Mouse (Mus musculus) liver, embryonic 11.5 days (tissue): Measurements from ENCODE around the gene Ankrd13b. TPM values are rescaled to one million over a fixed set of nuclear protein-coding genes. Genes with fewer than 3 reads are reported as not detected.

Experiments used
- polyA plus RNA-seq: library from polyadenylated mRNA; unstranded; fragments of >200 nt; fragmentation: Nextera tagmentation; extraction: Ambion mirVana; gene quantifications from 2 replicates; pipeline ENCODE4 v1.2.1, GENCODE M21; 2014

The Ankrd13b gene
- polyA plus RNA-seq, 1 experiment from 2014 or later: 5.6 TPM

Other genes with a start within 250 kb of the Ankrd13b start
- gene Coro6, start 27.3 kb downstream of the Ankrd13b start, polyA plus RNA-seq: 0.35 and 0.40 TPM in 2 replicates
- 10.1 and 14.1 TPM in 2 replicates for gene Git1, start 3.9 kb upstream of the Ankrd13b start, polyA plus RNA-seq
- 3.9 and 4.2 TPM in 2 replicates for gene Abhd15, start 25.4 kb upstream of the Ankrd13b start, polyA plus RNA-seq
- 16.2 and 17.9 TPM in 2 replicates for gene Trp53i13, start 26.3 kb upstream of the Ankrd13b start, polyA plus RNA-seq
- not detected in 2 replicates for gene Gm10392, start 29.5 kb upstream of the Ankrd13b start, polyA plus RNA-seq
- gene Taok1, start 118.1 kb upstream of the Ankrd13b start, polyA plus RNA-seq: 9.6 and 9.9 TPM in 2 replicates
- 4.6 and 5.3 TPM in 2 replicates for gene Nufip2, start 196.5 kb upstream of the Ankrd13b start, polyA plus RNA-seq
- gene Cryba1, start 235.6 kb upstream of the Ankrd13b start, polyA plus RNA-seq: not detected in 2 replicates